Mouse (Mus musculus) brain, embryonic 14.5 days (tissue): ENCODE measurements around the gene Bpifb9a.

ENCODE experiments used
- CTCF ChIP-seq: fragments of 200-500 bp; IDR thresholded peaks from 2 replicates; pipeline ENCODE4 v1.5.1; 2012; ENCODE audit warnings: inconsistent platforms, mild to moderate bottlenecking, moderate library complexity, borderline replicate concordance; ENCODE audit not compliant: insufficient read depth, insufficient read length; ENCODE audit errors: extremely low read depth
- POLR2A ChIP-seq: fragments of 200-500 bp; IDR thresholded peaks from 2 replicates; pipeline ENCODE4 v1.6.1; 2012; ENCODE audit warnings: mild to moderate bottlenecking, inconsistent platforms, borderline replicate concordance; ENCODE audit not compliant: poor library complexity, insufficient read depth, insufficient read length, severe bottlenecking; ENCODE audit errors: extremely low read depth

GRCm38 (mm10) chr2:154240771-154241170, 16.9 kb upstream of the Bpifb9a start:
- TF ChIP-seq CTCF (no peak), POLR2A (no peak)
